Mouse (Mus musculus) brain, embryonic 14.5 days (tissue): ENCODE results near the gene 5830473C10Rik. TPM values are rescaled to one million over a fixed set of nuclear protein-coding genes. Genes with fewer than 3 reads are reported as not detected.

ENCODE experiments used
- DNase-seq: peaks from one replicate; pipeline ENCODE4 v3.0.0-alpha.2; 2011; ENCODE audit warnings: low read depth
- CTCF ChIP-seq: fragments of 200-500 bp; IDR thresholded peaks from 2 replicates; pipeline ENCODE4 v1.5.1; 2012; ENCODE audit warnings: inconsistent platforms, mild to moderate bottlenecking, moderate library complexity, borderline replicate concordance; ENCODE audit not compliant: insufficient read depth, insufficient read length; ENCODE audit errors: extremely low read depth
- POLR2A ChIP-seq: fragments of 200-500 bp; IDR thresholded peaks from 2 replicates; pipeline ENCODE4 v1.6.1; 2012; ENCODE audit warnings: mild to moderate bottlenecking, inconsistent platforms, borderline replicate concordance; ENCODE audit not compliant: poor library complexity, insufficient read depth, insufficient read length, severe bottlenecking; ENCODE audit errors: extremely low read depth
- polyA plus RNA-seq: library from polyadenylated mRNA; depleted of rRNA; stranded (reverse); fragments of >200 nt; gene quantifications from 2 replicates; pipeline ENCODE4 v1.2.3, GENCODE M21; 2012; rRNA removed

The 5830473C10Rik gene
- polyA plus RNA-seq = 0.03 and 0.04 TPM in 2 replicates

DNA sequence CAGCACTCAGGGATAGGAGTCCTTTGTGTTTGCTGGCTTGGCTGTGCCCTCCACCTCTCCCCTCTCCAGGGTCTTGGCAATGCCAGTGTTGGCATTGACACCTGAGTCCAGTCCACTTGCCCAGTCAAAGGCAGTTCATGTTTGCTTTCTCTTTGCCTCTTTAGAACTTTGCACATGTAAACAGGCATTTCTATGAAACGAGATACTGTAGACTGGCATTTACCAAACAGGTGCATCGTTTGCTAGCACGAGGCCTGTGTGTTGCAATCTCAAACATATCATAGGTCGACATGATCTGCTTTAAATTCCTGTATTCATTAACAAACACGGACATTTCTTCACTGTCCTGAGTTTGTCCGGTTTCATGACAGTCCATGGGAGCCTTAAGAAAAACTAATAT is at the start of gene 5830473C10Rik:
TSS of gene 5830473C10Rik (plus strand) at position 365 of the 400 bp plus-strand sequence.
- no peak for DNase-seq
- no peak for TF ChIP-seq POLR2A
- no peak for TF ChIP-seq CTCF

DNA sequence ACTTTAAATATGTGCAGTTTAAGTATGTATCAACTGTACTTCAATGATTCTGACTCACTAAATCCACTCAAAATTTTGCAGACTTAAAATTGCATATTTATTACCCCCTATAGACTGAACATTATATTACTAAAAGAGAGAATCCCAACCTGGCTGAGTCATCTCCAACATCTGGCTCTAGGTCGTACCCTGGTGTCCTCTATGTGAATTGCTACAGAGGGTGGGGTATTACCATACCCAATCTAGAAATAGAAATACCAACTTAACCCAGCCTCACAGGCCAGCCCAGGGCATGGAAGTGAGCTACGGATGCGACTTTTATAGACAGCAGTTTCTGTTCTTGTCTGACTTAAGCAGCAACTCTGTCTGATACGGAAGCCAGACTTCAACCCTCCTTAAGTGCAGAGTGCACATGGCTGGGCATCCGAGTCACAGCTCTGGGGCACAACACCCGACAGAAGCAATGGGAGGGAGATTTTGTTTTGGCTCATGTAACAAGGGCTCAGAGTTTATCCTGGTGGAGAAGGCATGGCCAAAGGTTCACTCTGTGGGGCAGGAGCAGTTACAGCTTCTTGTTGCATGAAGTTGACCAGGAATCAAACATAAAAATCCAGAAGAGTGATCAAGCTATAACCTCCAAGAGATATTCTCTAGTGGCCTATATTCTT is 48.5 kb upstream of the 5830473C10Rik start:
- TF ChIP-seq POLR2A = no peak
- TF ChIP-seq CTCF = no peak
- DNase-seq = no peak

DNA sequence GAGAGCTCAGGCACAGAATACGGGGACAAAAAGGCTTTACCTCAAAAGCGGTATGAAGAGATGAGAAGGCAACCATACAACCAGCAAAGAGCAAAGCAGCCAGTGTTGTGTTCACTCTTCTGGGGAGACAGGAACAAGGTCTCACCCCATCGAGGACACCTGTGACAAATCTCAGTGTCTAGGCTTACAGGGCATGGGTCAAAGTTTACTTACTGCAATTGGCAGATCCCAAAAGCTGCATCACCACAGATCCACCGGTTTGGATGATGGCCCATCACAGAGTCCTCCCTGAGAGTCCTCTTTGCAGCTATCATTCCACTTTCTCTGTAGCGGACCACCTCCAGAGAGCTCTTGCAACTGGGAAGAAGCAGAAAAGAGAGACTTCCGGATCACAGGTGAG is 45.3 kb upstream of the 5830473C10Rik start:
- TF ChIP-seq CTCF (no peak), POLR2A (no peak)

DNA sequence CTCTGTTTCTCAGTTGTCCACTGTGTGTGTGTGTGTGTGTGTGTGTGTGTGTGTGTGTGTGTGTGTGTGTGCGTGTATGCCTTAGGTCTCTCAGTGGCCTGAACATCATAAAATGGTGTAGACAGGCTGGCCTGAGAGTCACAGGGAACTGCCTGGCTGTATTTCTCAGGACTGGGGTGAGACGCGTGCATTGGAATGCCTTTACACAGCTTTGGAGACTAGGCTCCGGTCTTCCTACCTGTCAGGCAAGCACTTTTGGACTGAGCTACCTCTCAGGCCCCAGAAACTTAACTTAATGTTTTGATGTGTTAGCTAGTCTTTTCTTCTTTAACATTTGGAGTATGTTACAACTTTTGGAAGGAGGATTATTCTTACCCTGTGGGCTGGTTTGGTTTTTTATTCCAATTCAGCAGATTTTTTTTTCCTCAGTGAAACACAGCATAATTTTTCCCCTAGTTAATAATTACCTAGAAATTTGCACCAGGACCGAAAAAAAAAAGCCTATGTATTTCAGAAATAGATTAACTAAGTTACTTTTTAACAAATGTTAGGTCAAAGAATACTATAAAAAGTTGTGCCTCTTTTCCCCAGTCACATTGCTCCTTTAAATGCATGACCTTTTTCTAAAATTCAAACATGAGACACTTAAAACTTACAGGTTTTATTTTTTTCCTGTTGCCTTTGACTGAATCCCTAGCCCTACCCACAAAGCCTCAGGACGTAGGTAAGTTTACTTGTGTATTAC is 42.4 kb upstream of the 5830473C10Rik start, which contains the start of gene Afm:
TSS of gene Afm (plus strand) at position 577 of the 745 bp plus-strand sequence.
- TF ChIP-seq CTCF (no peak), POLR2A (no peak)
- DNase-seq = no peak

More for the DNA sequence above, 45.3 kb upstream of the 5830473C10Rik start:
- no peak for DNase-seq

DNA sequence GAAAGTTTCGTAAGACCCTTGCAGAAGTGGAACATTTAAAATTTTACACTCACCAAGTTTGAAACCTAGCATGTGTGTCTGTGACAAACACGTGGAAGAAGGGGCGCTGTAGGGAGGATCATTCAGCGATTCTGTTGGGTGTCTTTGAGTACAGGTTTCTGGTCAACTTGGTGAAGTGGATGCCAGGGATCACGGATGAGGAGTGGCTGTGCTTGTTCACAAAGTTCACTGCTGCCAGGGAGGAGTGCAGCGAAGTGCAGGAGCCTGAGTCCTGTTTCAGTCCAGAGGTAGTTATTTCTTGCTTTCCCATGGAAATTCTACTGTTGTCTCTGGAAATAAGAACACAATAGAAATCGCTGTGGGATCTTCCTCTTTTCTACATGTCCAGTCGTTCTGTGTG is 9.7 kb upstream of the 5830473C10Rik start:
- TF ChIP-seq CTCF = no peak
- no peak for TF ChIP-seq POLR2A
- DNase-seq = no peak

DNA sequence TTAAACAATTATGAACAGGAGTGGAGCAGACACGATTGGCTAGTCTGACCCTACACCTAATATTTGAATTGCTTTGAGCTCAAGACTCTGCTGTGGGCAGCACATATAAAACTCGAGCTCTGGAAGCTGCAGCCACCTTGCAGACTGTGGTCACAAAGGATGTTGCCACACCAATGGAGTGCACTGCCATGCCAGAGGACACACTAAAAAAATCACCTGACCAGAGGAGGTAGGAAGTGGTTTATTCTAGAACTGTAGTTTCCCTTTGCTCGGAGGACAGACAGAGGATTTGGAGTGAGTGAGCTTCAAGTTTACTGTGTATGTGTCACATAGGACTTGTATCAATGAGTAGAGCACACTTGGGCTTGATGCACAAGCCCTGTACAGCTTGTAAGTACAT is 4.9 kb upstream of the 5830473C10Rik start:
- TF ChIP-seq CTCF (no peak), POLR2A (no peak)

DNA sequence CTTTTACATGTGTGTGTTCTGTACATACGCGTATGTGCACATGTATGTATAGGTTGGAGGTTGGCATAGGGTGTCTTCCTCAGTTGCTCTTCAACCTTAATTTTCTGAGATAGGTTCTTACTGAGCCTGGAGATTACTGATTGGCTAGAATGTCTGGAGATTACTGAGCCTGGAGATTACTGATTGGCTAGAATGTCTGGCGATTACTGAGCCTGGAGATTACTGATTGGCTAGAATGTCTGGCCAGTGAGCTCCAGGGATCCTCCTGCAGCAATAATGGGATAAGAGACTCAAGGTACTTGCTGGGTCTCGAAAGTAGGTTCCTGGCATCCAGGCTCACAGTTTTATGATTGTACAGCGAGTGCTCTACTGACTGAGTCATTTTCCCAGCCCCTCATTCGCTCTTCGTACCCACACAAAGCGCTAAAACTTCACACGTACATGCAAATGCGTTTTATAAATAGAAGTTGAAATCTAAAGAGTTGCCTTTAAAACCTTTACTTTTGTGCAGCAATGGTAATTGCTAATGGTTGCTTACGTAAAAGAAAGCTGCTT is 891 bp downstream of the 5830473C10Rik start:
- no peak for DNase-seq
- TF ChIP-seq CTCF (no peak), POLR2A (no peak)

More for the DNA sequence above, 4.9 kb upstream of the 5830473C10Rik start:
- no peak for DNase-seq

DNA sequence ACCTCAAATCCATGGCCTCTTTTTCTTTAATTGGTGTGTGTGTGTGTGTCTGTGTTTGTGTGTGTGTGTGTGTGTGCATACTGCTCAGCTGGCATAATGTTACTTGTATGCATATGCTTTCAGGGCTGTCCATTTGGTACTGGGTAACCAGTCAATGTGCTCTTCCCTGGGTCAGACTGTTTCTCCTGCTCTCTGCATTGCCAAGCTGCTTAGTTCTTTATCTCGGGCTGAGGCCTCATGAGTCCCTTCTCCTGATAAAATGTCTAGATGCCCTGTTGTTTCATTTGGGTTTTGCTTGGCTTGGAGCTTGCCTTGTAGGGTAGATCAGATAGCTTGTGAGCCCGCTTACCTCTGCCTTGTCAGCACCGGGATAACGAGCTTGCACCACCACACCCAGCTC is 2.0 kb downstream of the 5830473C10Rik start:
- DNase-seq = no peak
- no peak for TF ChIP-seq CTCF
- no peak for TF ChIP-seq POLR2A

DNA sequence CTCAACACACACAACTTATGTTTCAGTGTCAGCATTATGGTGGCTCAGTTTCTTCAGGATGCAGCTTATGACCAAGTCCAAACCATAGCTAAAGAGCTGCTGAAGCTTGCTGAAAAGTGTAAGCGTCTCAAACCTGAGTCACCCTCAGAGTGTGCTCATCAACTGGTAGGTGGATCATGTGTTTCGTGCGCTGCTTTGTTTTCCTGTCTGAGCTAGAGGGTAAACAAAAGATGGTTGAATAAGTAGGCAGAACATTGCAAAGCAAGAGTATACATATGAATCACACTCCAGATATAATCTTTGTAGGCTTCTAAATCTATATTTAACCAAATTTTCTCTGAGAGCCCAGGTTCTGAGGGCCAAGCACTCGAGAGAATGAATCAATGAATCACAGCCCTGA is 3.3 kb downstream of the 5830473C10Rik start:
- no peak for DNase-seq
- TF ChIP-seq CTCF (no peak), POLR2A (no peak)

DNA sequence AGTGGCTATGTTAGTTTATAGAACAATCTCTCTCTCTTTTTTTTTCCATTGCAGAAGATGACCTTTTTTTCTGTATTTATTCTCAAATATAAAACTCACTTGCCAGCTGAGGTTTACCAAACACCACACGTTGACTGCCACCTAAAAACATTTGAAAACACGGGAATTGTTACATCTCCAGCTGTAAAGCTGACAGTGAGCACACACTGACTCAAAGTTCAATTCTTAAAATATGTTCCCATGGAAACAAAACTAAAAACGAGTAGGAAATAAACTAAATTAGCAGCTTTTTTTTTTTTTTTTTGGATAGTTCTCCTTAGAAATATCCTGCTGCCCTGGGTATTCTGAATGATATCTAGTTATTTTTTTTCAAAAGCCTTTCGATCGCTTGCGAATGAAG is 4.3 kb downstream of the 5830473C10Rik start:
- DNase-seq = no peak
- TF ChIP-seq POLR2A = no peak
- no peak for TF ChIP-seq CTCF

DNA sequence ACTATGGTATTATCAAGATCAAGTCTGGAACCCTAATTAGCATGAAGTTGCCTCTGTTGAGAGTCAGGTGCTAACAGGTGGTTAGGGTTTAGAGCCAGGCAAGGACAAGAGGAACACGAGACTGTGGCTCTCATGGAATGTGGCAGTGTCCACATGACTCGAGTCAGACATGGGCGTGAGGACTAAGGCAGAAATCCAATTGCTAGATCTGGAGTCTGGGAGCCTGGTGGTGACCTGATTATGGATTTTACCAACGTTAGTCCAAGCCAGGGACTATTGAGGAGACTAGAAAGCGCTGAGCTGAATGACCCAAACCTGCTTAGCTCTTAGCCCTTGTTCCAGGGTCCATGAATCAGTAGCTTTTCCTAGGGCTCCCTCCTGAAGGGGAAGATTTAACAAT is 6.9 kb downstream of the 5830473C10Rik start:
- no peak for DNase-seq
- no peak for TF ChIP-seq POLR2A
- no peak for TF ChIP-seq CTCF
